8 mouse cellular contexts compared by ENCODE assay signal in genomic region chr10:128524732-128525662, GRCm38 (mm10). TPM values are rescaled to one million over a fixed set of nuclear protein-coding genes. Genes with fewer than 3 reads are reported as not detected.
DNase-seq lines count a peak whose midpoint lies in the region; ATAC-seq and TF ChIP-seq lines count a peak whose summit lies in the region.

No protein-coding gene starts in this region.

- H3K9me3 ChIP-seq in heart, embryonic 10.5 days = no peaks in the 10 kb centered on the region
- no peaks in the 10 kb centered on the region for H3K9me3 ChIP-seq in kidney, embryonic 15.5 days (replicated peaks)
- no peaks in the 10 kb centered on the region for H3K9me3 ChIP-seq in lung, postnatal 0 days (ENCODE audit: low read length)

- peak overlapping the region; percentile 82 for H3K4me3 ChIP-seq in heart, embryonic 10.5 days
- H3K4me3 ChIP-seq in kidney, embryonic 15.5 days (replicated peaks) = peak overlapping the region; percentile 90
- H3K4me3 ChIP-seq in lung, postnatal 0 days (ENCODE audit: low read depth, low read length) = peak overlapping the region; percentile 85

- peak overlapping the region; percentile 100 for H3K4me2 ChIP-seq in kidney, embryonic 15.5 days
- H3K4me2 ChIP-seq in lung, postnatal 0 days (replicated peaks; ENCODE audit: low read depth, low read length) = peak overlapping the region; percentile 92

- under 1% methylated on average over 58 of the region's 58 CpGs for WGBS in heart, embryonic 10.5 days
- WGBS in kidney, embryonic 15.5 days = under 1% methylated on average over 58 of the region's 58 CpGs
- WGBS in lung, postnatal 0 days = 2% methylated on average over 58 of the region's 58 CpGs

- peak; percentile 49 for ATAC-seq in kidney, embryonic 15.5 days (replicated peaks; ENCODE audit: low FRiP score)
- ATAC-seq in lung, postnatal 0 days = peak; percentile 24

- peaks cover 24% of the 10 kb centered on the region for H3K36me3 ChIP-seq in heart, embryonic 10.5 days
- H3K36me3 ChIP-seq in kidney, embryonic 15.5 days = peaks cover 20% of the 10 kb centered on the region
- peaks cover 6% of the 10 kb centered on the region; the same call in 1 of the 2 replicates for H3K36me3 ChIP-seq in lung, postnatal 0 days (ENCODE audit: insufficient read depth, low read length)

- peak overlapping the region; percentile 77 for H3K9ac ChIP-seq in kidney, embryonic 15.5 days
- H3K9ac ChIP-seq in lung, postnatal 0 days (replicated peaks; ENCODE audit: low read depth) = peak overlapping the region; percentile 79

- peaks cover 50% of the 10 kb centered on the region for H3K27me3 ChIP-seq in heart, embryonic 10.5 days (ENCODE audit: insufficient read depth, poor library complexity, severe bottlenecking)
- peaks cover 17% of the 10 kb centered on the region for H3K27me3 ChIP-seq in kidney, embryonic 15.5 days
- H3K27me3 ChIP-seq in lung, postnatal 0 days (replicated peaks; ENCODE audit: insufficient read depth, low read length) = no peaks in the 10 kb centered on the region

- no peak for TF ChIP-seq CTCF in lung, postnatal 0 days (IDR thresholded peaks at IDR 0.05)

- H3K27ac ChIP-seq in heart, embryonic 10.5 days = peak overlapping the region; percentile 86
- peak overlapping the region; percentile 85 for H3K27ac ChIP-seq in kidney, embryonic 15.5 days
- H3K27ac ChIP-seq in lung, postnatal 0 days (ENCODE audit: low read length) = peak overlapping the region; percentile 93

- peak; percentile 88 for DNase-seq in CD4-positive helper T cell, adult 2 months (ENCODE audit: low read depth, low spot score)
- peak; percentile 40 for DNase-seq in adipocyte (ENCODE audit: low spot score)
- DNase-seq in embryo, embryonic 11.5 days (ENCODE audit: low read depth, low spot score) = peak; percentile 36
- DNase-seq in heart, embryonic 10.5 days (ENCODE audit: low spot score) = peak; percentile 85
- DNase-seq in lung, postnatal 0 days (ENCODE audit: low spot score) = peak; percentile 77
- DNase-seq in ovary, postnatal 10 days (ENCODE audit: low spot score) = peak; percentile 46
- peak; percentile 77 for DNase-seq in thymus, postnatal 36 days

- H3K4me1 ChIP-seq in heart, embryonic 10.5 days = peaks cover 25% of the 10 kb centered on the region
- H3K4me1 ChIP-seq in kidney, embryonic 15.5 days = peaks cover 18% of the 10 kb centered on the region
- peaks cover 6% of the 10 kb centered on the region; the same call in 1 of the 2 replicates for H3K4me1 ChIP-seq in lung, postnatal 0 days (ENCODE audit: insufficient read depth, low read depth, low read length)

- TF ChIP-seq EP300 in lung, postnatal 0 days (IDR thresholded peaks at IDR 0.05) = no peak

RNA-seq across cellular contexts. Expression of gene Esyt1, which starts 0.7 kb away (rescaled TPM):
- 17.8 and 20.3 TPM in 2 replicates for polyA plus RNA-seq in heart, embryonic 10.5 days (2016; fragmentation: Nextera tagmentation; extraction: Ambion mirVana)
- 19.4 and 22.8 TPM in 2 replicates for polyA plus RNA-seq in kidney, embryonic 15.5 days (2015; fragmentation: Nextera tagmentation; extraction: Ambion mirVana)
- polyA plus RNA-seq in lung, postnatal 0 days (2015; fragmentation: Nextera tagmentation; extraction: Ambion mirVana) = 31.1 and 38.2 TPM in 2 replicates

RNA-seq across cellular contexts. Expression of gene Zc3h10, which starts 22.6 kb away (rescaled TPM):
- polyA plus RNA-seq in heart, embryonic 10.5 days (2016; fragmentation: Nextera tagmentation; extraction: Ambion mirVana) = 11.2 and 12.8 TPM in 2 replicates
- polyA plus RNA-seq in kidney, embryonic 15.5 days (2015; fragmentation: Nextera tagmentation; extraction: Ambion mirVana) = 16.2 and 17.7 TPM in 2 replicates
- polyA plus RNA-seq in lung, postnatal 0 days (2015; fragmentation: Nextera tagmentation; extraction: Ambion mirVana) = 13.6 and 15.3 TPM in 2 replicates

RNA-seq across cellular contexts. Expression of gene Rpl41, which starts 24.1 kb away (rescaled TPM):
- polyA plus RNA-seq in heart, embryonic 10.5 days (2016; fragmentation: Nextera tagmentation; extraction: Ambion mirVana) = 2,301 and 2,407 TPM in 2 replicates
- 4,214 and 4,446 TPM in 2 replicates for polyA plus RNA-seq in kidney, embryonic 15.5 days (2015; fragmentation: Nextera tagmentation; extraction: Ambion mirVana)
- 2,921 and 3,267 TPM in 2 replicates for polyA plus RNA-seq in lung, postnatal 0 days (2015; fragmentation: Nextera tagmentation; extraction: Ambion mirVana)

RNA-seq across cellular contexts. Expression of gene Myl6b, which starts 26.5 kb away (rescaled TPM):
- polyA plus RNA-seq in heart, embryonic 10.5 days (2016; fragmentation: Nextera tagmentation; extraction: Ambion mirVana) = 3.2 and 4.0 TPM in 2 replicates
- polyA plus RNA-seq in kidney, embryonic 15.5 days (2015; fragmentation: Nextera tagmentation; extraction: Ambion mirVana) = 4.2 and 4.7 TPM in 2 replicates
- 5.5 and 5.9 TPM in 2 replicates for polyA plus RNA-seq in lung, postnatal 0 days (2015; fragmentation: Nextera tagmentation; extraction: Ambion mirVana)

RNA-seq across cellular contexts. Expression of gene Myl6, which starts 31.1 kb away (rescaled TPM):
- 1,508 and 1,550 TPM in 2 replicates for polyA plus RNA-seq in heart, embryonic 10.5 days (2016; fragmentation: Nextera tagmentation; extraction: Ambion mirVana)
- 1,170 and 1,259 TPM in 2 replicates for polyA plus RNA-seq in kidney, embryonic 15.5 days (2015; fragmentation: Nextera tagmentation; extraction: Ambion mirVana)
- polyA plus RNA-seq in lung, postnatal 0 days (2015; fragmentation: Nextera tagmentation; extraction: Ambion mirVana) = 1,888 and 2,049 TPM in 2 replicates

Comparison
In these comparisons a context has a peak if more than half of its experiments do, and no peak if none do; other contexts are left out.
1. Peak in every context shown above with its lines: DNase-seq, ATAC-seq, H3K4me3 ChIP-seq and H3K27ac ChIP-seq.
2. DNase-seq: peak in every context shown above with its lines; median percentile 88 in CD4-positive helper T cell, adult 2 months; 85 in heart, embryonic 10.5 days; 77 in lung, postnatal 0 days; 77 in thymus, postnatal 36 days; 46 in ovary, postnatal 10 days; 40 in adipocyte; 36 in embryo, embryonic 11.5 days.